Mouse (Mus musculus) left cerebral cortex, adult 9 months (tissue): ENCODE results near the gene Foxred1.

Experiments used
- DNase-seq, 2 experiments: peaks; one replicate each; pipeline ENCODE4 v3.0.0; 2022; ENCODE audit warnings: low spot score in 2 of 2

The Foxred1 gene

DNA sequence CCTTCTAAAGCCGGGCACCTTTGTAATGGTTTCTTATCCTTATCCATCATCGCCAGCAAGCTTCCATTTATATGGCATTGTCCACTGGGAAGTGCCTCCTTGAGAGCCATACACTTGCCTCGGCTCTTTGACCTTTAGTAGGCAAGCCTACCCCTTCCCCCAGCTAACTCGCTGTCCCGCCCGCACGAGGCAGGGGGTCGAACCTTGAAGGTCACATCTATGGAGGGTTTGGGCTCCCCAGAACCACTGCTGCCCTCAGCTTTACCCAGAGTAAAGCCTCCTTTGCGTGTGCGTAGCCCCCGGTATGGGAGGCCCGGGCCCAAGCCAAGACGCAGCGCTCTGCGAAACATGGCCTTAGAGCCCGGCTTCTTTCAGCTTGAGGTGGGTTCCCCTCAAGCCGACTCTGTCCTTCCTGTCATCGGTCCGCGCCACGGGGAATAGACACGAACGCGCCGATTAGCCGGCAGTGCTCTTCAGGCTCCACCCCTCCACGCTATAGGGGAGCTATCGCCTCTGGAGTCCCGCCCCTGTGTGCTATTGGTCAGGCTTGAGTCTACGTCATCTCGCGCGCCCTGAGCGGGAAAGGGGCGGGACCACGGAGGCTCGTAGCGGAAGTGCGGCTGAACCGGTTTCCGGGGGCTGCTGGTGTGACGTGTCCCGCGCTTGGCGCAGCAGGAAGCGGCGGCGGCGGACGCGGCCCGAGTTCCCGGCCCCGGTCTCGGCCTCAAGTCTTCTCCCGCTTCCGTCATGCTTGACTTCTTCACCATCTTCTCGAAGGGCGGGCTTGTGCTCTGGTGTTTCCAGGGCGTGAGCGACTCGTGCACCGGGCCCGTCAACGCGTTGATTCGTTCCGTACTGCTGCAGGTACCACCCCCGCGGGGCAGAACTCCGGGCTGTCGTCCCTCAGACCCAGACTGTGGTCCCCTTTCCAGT, at the start of gene Foxred1:
TSS of gene Foxred1 (minus strand) at position 514 of the 933 bp plus-strand sequence.
- peak; percentile 98 to 99 for DNase-seq

DNA sequence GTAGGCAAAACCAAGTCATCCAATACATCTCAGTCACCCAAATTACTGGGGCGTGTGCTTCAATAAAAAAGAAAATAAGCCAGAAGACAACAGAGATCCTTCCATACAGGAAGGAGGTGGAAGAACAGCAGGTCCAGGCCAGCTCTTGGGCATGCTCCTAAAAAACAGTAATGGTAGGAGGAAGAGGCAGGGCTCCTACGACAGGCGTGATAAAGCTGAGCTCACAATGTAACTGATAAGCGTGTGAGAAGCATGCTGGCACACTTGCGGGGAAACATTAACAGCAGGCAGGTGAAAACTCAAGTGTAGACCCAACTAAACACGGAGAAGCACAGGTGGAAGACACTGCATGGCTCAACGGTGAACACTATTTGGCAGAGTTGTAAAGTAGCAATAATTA, 46.5 kb upstream of the Foxred1 start:
- no peak for DNase-seq

DNA sequence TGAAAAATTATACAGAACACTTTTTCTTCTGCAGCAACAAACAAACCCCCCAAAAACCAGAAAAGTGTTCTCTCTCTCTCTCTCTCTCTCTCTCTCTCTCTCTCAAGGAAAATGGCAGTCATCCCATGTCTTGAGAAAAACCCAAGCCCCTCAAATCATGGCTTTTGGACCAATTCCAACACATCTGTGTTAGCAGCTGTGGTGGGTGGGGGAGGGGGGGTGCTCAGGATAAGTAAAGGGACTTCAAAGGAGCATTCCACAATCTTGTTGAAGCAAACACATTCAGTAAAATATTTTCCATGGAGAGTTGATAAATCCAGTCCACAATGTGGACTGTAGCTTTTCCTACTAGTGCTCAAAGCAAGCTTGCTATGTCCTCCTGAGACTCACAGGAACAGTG, 38.6 kb upstream of the Foxred1 start:
- DNase-seq = no peak

DNA sequence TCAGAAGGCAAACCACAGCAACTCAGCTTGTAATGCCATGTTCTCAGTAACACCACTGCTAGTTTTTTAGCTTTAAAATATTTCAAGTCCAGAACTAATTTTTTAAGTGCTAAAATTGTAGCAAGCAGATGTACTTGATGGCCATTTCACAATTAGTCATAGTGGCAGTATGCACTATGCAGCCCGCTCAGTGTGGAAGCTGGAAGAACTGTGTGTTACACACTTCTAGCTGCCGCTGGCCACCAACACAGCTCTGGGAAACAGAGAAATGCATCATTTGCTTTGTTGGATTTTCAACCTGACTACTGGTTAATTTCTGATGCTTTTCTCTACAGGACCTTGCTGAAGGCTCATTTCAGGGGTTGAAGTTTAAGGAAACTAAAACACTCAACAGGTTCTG, 36.5 kb upstream of the Foxred1 start:
- no peak for DNase-seq

- no peak for DNase-seq
These were observed 28.9 kb upstream of the Foxred1 start for GRCm38 (mm10) chr9:35239734-35240133.

- no peak for DNase-seq
These were observed 28.2 kb upstream of the Foxred1 start for GRCm38 (mm10) chr9:35238915-35239571.

DNA sequence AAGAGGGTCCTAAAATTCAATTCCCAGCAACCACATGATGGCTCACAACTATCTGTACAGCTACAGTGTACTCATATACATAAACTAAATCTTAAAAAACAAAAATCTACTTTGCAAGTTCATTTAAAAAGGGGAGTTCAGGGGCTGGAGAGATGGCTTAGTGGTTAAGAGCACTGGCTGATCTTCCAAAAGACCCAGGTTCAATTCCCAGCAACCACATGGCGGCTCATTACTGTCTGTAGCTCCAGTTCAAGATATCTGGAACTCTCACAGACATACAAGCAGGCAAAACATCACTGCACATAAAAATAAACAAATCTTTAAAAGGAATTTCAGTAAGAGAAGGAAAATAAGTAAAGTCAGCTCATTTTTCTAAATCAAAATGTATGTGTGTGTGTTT, 27.5 kb upstream of the Foxred1 start:
- no peak for DNase-seq

GRCm38 (mm10) chr9:35235996-35236395, 25.1 kb upstream of the Foxred1 start:
- no peak for DNase-seq

GRCm38 (mm10) chr9:35228671-35229070, 17.8 kb upstream of the Foxred1 start:
- no peak for DNase-seq

DNA sequence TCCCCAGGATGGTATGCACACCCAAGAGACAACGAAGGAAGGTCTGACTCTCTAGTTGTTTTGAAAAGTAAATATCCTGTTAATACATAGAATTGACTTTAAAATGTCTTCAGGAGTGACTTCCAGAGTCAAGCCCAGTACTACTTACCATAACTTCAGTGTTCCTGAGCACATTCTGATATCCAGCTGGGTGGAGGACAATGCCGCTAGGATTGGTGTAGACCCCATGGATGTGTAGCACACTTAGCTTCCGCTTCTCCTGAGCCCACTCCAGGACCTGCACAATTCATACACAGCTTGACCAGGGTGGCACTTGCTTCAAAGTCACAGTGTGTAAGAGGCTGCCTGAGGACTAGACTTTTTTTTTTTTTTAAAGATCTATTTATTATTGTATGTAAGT, 12.6 kb upstream of the Foxred1 start:
- DNase-seq = no peak

DNA sequence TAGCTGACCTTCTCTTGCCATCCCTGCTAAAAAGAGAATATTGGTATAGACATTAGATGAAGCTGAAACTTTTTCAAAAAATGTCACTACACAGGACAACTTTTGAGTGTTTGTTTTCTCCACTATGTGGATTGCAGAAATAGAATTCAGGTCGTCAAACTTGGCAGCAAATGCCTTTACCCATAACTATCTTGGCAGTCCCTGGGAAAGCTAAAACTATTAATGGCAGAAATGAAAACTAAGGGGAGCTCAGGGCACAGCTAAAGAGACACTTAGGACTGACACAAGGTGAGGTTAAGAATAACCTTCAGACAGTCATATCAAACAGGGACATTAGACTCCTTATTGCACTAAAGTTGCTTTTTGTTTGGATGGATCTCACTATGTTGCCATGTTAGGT, 7.1 kb upstream of the Foxred1 start:
- DNase-seq = no peak

GRCm38 (mm10) chr9:35211573-35212511, 987 bp upstream of the Foxred1 start:
- DNase-seq = no peak

DNA sequence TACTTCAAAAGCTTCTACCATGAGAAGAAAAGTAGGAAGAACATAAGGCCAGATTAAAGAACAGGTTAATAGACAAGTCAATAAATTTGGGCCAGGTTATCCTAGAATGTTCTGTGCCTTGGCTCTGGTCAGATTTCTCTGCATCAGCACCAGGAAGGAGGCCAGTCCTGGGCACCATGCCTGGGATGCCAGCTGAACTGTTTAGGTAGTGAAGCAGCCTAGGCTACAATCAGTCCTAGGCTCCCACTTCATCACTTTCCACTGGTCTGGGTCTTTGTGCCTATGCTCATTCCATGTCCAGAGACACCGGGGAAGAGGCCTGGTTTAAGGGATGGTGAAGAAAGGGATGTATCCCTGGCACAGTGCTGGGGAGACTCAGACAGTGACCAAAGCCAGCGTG, 6.4 kb downstream of the Foxred1 start:
- no peak for DNase-seq

DNA sequence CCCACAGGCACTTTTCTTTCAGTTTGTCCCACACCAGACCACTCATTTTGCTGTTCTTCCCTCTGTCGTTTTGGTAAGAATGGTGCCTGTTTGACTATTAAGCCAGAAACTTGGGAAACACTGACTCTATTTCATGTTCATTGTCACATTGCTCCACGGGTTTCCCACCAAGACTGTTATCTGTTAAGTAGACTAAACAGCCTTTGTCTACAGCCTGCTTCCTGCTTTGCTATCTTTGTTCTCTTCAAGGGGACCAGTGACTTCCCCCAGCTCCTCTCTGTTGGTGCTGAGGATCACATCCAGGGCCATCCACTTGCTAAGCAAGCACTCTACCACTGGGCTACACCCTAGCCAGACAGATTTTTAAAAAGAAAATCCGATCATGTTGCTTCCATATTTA, 7.3 kb downstream of the Foxred1 start:
- DNase-seq = no peak

- no peak for DNase-seq
These were observed 10.3 kb downstream of the Foxred1 start for GRCm38 (mm10) chr9:35200529-35201060.

DNA sequence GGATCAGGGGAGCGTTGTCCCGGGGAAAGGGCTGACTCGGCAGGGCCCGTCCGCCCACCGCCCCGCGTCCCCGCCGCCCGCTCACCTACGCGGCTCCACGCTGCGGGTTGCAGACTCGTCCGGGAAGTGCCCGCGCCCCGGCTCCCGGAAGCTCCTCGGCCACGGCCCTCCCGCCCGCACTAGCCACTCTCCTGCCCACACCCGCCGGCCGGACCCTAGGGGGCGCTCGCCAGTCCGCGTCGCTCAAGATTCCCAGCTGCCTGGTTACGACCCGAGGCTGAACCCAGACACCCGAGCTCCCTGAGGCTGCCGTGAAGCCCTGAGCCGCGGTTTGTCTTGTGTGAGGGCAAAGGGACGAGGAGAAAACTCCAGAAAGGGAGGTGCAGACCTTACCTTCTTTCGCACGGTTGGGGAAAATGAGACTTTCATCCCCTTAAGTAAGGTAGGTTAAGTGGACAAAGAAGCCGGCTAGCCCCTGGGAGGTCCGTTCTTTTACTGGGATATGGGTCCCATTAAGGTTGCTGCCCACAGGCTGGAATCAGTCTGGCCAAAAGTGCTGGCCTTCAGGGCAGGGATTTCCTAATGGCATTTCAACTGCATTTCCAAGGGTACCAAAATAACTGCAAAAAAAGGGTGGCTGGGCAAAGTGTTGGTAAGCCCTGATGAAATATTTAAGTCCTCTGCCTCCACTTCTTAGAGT, 10.9 kb downstream of the Foxred1 start, which contains the start of the genes Srpr and Tirap:
TSS of gene Srpr (plus strand) at position 404 of the 700 bp plus-strand sequence.
TSS of gene Tirap (minus strand) at position 520 of the 700 bp plus-strand sequence.
- DNase-seq = peak in 1 of 2 experiments; percentile 83

DNA sequence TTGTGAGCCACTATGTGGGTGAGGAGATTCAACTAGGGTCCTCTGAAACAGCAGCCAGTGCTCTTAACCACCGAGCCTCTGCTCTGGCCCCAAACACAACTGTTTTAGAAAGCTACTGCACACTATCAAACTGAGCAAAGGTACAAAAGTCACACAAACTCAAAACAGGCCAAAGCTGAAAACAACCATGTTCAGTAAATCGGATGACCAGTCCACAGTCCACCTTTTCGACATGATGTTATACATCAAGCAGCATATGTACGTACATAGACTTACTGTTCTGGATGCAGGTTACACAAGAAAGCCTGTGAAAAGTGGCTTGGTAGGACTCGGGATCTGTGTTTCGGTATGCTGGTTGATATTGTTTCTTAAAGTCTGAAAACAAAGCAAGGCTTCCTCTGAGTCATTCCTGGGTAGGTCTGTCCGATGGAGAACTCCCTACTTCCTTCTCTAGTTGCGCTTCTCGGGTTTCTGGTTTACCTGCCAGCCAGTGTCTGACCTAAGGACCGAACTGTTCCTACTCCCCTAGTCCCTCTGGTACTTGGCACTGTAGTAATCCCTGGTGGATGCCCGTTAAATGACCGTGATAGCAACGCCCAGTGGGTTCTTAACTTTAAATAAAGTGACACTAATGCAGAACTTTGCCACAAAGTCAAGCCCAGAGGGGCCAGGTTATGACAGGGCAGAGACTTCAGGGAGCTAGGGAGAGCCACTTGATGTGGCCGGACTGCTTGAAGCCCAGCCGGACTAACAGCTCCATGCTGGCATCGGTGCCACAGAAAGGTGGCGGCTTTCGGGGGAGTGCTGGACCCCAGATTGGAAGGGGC, 11.7 kb downstream of the Foxred1 start:
- DNase-seq = no peak

DNA sequence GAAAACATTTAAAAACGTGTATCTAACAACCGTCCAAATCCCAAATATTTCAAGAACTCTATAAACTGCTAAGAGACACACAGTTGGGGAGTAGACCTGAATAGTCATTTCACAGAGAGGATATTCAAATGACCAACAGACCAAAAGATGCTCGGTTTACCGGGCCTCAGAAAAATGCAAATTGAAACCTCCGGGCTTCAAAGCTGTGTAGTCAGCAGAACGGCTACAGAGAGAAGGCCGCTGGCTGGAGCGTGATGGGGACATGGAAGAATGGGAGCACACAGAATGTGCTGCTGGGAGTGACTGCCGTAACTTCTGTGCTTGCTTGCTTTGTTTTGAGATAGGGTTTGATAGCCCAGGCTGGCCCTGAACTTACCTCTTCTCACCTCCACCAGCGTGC, 12.5 kb downstream of the Foxred1 start:
- DNase-seq = no peak

DNA sequence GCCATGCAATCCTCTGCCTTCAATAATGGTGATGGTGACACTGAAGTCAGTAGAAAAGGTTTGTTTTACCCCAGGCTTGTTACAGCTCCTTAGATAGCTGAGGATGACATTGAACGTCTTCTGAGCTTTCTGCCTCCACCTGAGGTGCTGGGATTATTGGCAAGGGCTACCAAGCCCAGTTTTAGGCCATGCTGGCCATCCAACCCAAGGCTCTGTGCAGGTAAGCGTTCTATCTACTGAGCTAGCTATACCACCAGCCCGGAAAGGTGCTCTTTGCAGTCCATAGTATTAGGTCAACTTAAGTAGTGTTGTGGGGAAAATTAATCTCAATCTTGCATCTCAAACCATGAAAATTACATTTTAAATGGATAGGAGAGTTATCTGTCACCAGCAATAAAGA, 13.2 kb downstream of the Foxred1 start:
- no peak for DNase-seq

DNA sequence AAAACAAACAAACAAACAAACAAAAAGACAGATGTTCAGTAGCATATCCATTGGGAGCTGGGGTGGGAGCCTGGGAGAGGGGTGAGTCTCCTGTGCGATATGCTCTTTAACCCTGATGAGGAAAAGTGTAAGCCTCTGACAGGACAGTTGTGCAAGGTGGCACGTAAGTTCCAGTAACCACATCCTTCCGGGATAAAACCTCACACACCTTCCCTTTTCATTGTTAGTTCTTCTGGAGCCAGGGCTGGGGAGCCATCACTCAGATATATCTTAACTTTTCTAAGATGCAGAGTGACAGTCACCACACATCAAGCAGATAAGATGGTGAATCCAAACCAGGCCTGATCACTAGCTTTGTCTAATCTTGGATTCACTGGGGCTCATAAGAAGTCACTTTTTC, 16.8 kb downstream of the Foxred1 start:
- no peak for DNase-seq
